Comparison of ENCODE assay signal across 16 mouse cellular contexts in genomic region chr13:41701829-41702231, GRCm38 (mm10).
"Had no signal": no experiment of that assay in that cellular context is flagged by ENCODE, and none has a peak within 500 bp of the region (broad histone marks: within the 10 kb centered on the region; RNA-seq: fewer than 3 reads in every experiment).

No protein-coding gene starts in this region.

- H3K9ac ChIP-seq: kidney, embryonic 15.5 days; limb, embryonic 15.5 days; liver, embryonic 12.5 days; lung, embryonic 14.5 days; midbrain, embryonic 12.5 days had no signal

- H3K9me3 ChIP-seq: kidney, embryonic 15.5 days; limb, embryonic 15.5 days; liver, embryonic 12.5 days; midbrain, embryonic 12.5 days had no signal

- H3K4me3 ChIP-seq: kidney, embryonic 15.5 days; limb, embryonic 15.5 days; liver, embryonic 12.5 days; megakaryocyte, embryonic 14.5 days; midbrain, embryonic 12.5 days had no signal

- DNase-seq: kidney, adult 18-20 months; kidney, postnatal 14 days; left cerebral cortex, postnatal 4 days; lung, embryonic 14.5 days; lung, postnatal 10 days; right cerebral cortex, postnatal 4 days; spleen, adult 18-20 months; thymus, adult 2 months; thymus, postnatal 36 days had no signal

- H3K4me1 ChIP-seq: liver, embryonic 12.5 days; midbrain, embryonic 12.5 days had no signal

- ATAC-seq: liver, embryonic 12.5 days; midbrain, embryonic 16.5 days had no signal

- H3K4me2 ChIP-seq: kidney, embryonic 15.5 days; limb, embryonic 15.5 days; liver, embryonic 12.5 days; lung, embryonic 14.5 days; midbrain, embryonic 12.5 days had no signal

- H3K27ac ChIP-seq: kidney, embryonic 15.5 days; limb, embryonic 15.5 days; liver, embryonic 12.5 days; macrophage; midbrain, embryonic 12.5 days had no signal

- H3K27me3 ChIP-seq: kidney, embryonic 15.5 days; limb, embryonic 15.5 days; liver, embryonic 12.5 days; megakaryocyte, embryonic 14.5 days; midbrain, embryonic 12.5 days had no signal

- H3K36me3 ChIP-seq: kidney, embryonic 15.5 days; limb, embryonic 15.5 days; liver, embryonic 12.5 days; midbrain, embryonic 12.5 days had no signal
